Mouse (Mus musculus) midbrain, embryonic 13.5 days (tissue): Measurements from ENCODE around the gene Stard13. TPM values are rescaled to one million over a fixed set of nuclear protein-coding genes. Genes with fewer than 3 reads are reported as not detected.

Source experiments
- ATAC-seq: fragments of 200-750 bp; cut with Nextera tagmentation; 2 replicates; pipeline ENCODE4 v1.8.0; 2017; ENCODE audit warnings: mild to moderate bottlenecking, moderate TSS enrichment, moderate library complexity
- H3K27ac ChIP-seq: fragments of 300-500 bp; sonication (generic); 2 replicates; pipeline ENCODE4 v1.5.1; 2015; ENCODE audit warnings: inconsistent platforms, mild to moderate bottlenecking, moderate library complexity
- H3K27me3 ChIP-seq: fragments of 300-500 bp; sonication (generic); 2 replicates; pipeline ENCODE4 v1.6.1; 2015; ENCODE audit warnings: mild to moderate bottlenecking, inconsistent platforms
- H3K36me3 ChIP-seq: fragments of 300-500 bp; sonication (generic); 2 replicates; pipeline ENCODE4 v1.6.1; 2015; ENCODE audit warnings: mild to moderate bottlenecking, inconsistent platforms
- H3K4me1 ChIP-seq: fragments of 300-500 bp; sonication (generic); replicated peaks from 2 replicates; pipeline ENCODE4 v1.6.1; 2015; ENCODE audit warnings: inconsistent platforms
- H3K4me2 ChIP-seq: fragments of 300-500 bp; sonication (generic); replicated peaks from 2 replicates; pipeline ENCODE4 v1.6.1; 2015; ENCODE audit warnings: moderate library complexity, mild to moderate bottlenecking, inconsistent platforms
- H3K4me3 ChIP-seq: fragments of 300-500 bp; sonication (generic); replicated peaks from 2 replicates; pipeline ENCODE4 v1.5.1; 2015; ENCODE audit warnings: mild to moderate bottlenecking, inconsistent platforms
- H3K9ac ChIP-seq: fragments of 300-500 bp; sonication (generic); replicated peaks from 2 replicates; pipeline ENCODE4 v1.6.1; 2015; ENCODE audit warnings: mild to moderate bottlenecking, inconsistent platforms
- H3K9me3 ChIP-seq: fragments of 300-500 bp; sonication (generic); 2 replicates; pipeline ENCODE4 v1.6.1; 2016; ENCODE audit warnings: mild to moderate bottlenecking, inconsistent platforms
- WGBS: fragments of 180-500 bp; shearing (Covaris S2); methylation state at CpG from one replicate; pipeline ENCODE4 v1.1.7; 2015; 5-methylcytosine and 5-hydroxymethylcytosine counted together
- polyA plus RNA-seq: library from polyadenylated mRNA; unstranded; fragments of >200 nt; fragmentation: Nextera tagmentation; extraction: Ambion mirVana; gene quantifications from 2 replicates; pipeline ENCODE4 v1.2.1, GENCODE M21; 2015

Gene Stard13
- polyA plus RNA-seq, 1 experiment from 2014 or later = 3.9 TPM

- Histone ChIP-seq H3K4me2 (no peak overlapping the region), H3K4me3 (no peak overlapping the region), H3K27ac (no peak overlapping the region), H3K27me3 (no peaks in the 10 kb centered on the region), H3K4me1 (no peaks in the 10 kb centered on the region), H3K9ac (no peak overlapping the region), H3K36me3 (no peaks in the 10 kb centered on the region), H3K9me3 (no peaks in the 10 kb centered on the region)
- ATAC-seq = no peak
- WGBS = 78% methylated on average over 1 of the region's 1 CpGs
These were observed 229.3 kb downstream of the Stard13 start for GRCm38 (mm10) chr5:151004216-151004755.

GRCm38 (mm10) chr5:151002051-151002450 is 231.6 kb downstream of the Stard13 start:
- Histone ChIP-seq H3K4me2 (no peak overlapping the region), H3K4me1 (no peaks in the 10 kb centered on the region), H3K27me3 (no peaks in the 10 kb centered on the region), H3K36me3 (no peaks in the 10 kb centered on the region), H3K27ac (no peak overlapping the region), H3K9ac (no peak overlapping the region), H3K9me3 (no peaks in the 10 kb centered on the region), H3K4me3 (no peak overlapping the region)
- 98% methylated on average over 4 of the region's 4 CpGs for WGBS
- ATAC-seq = no peak

GRCm38 (mm10) chr5:151001111-151001510 is 232.5 kb downstream of the Stard13 start:
- Histone ChIP-seq H3K4me3 (no peak overlapping the region), H3K27me3 (no peaks in the 10 kb centered on the region), H3K4me1 (no peaks in the 10 kb centered on the region), H3K9me3 (no peaks in the 10 kb centered on the region), H3K4me2 (no peak overlapping the region), H3K36me3 (no peaks in the 10 kb centered on the region), H3K9ac (no peak overlapping the region), H3K27ac (no peak overlapping the region)
- ATAC-seq = no peak
- 94% methylated on average over 7 of the region's 7 CpGs for WGBS

- Histone ChIP-seq H3K9me3 (no peaks in the 10 kb centered on the region), H3K4me3 (no peak overlapping the region), H3K36me3 (no peaks in the 10 kb centered on the region), H3K9ac (no peak overlapping the region), H3K4me2 (no peak overlapping the region), H3K27me3 (no peaks in the 10 kb centered on the region), H3K4me1 (no peaks in the 10 kb centered on the region), H3K27ac (no peak overlapping the region)
- 86% methylated on average over 2 of the region's 2 CpGs for WGBS
- ATAC-seq = 0 out of 2 replicates have a peak, but pooled peaks have one; percentile 27
These were observed 237.1 kb downstream of the Stard13 start for GRCm38 (mm10) chr5:150996586-150996985.

- WGBS = 90% methylated on average over 7 of the region's 7 CpGs
- Histone ChIP-seq H3K27me3 (no peaks in the 10 kb centered on the region), H3K36me3 (no peaks in the 10 kb centered on the region), H3K9ac (no peak overlapping the region), H3K4me1 (no peaks in the 10 kb centered on the region), H3K4me3 (no peak overlapping the region), H3K27ac (no peak overlapping the region), H3K9me3 (no peaks in the 10 kb centered on the region), H3K4me2 (no peak overlapping the region)
- ATAC-seq = no peak
These were observed 239.5 kb downstream of the Stard13 start for GRCm38 (mm10) chr5:150994096-150994495.

Other genes with a start within 250 kb of the Stard13 start
- gene Gm42906, start 194.3 kb upstream of the Stard13 start, polyA plus RNA-seq = not detected in 2 replicates